Mouse (Mus musculus) limb, embryonic 15.5 days (tissue): Measurements from ENCODE around the gene Hoxc13. TPM values are rescaled to one million over a fixed set of nuclear protein-coding genes. Genes with fewer than 3 reads are reported as not detected.
A peak's percentile ranks its signal among the peaks of the same experiment; 100 is the strongest.

Source experiments
- ATAC-seq: fragments of 200-750 bp; cut with Nextera tagmentation; 2 replicates; pipeline ENCODE4 v1.8.0; 2017; ENCODE audit warnings: low read depth, moderate TSS enrichment; ENCODE audit not compliant: insufficient number of reproducible peaks, low FRiP score, low TSS enrichment
- H3K27ac ChIP-seq: fragments of 300-500 bp; sonication (generic); 2 replicates; pipeline ENCODE4 v1.5.1; 2015; ENCODE audit warnings: moderate library complexity, mild to moderate bottlenecking, inconsistent platforms
- H3K27me3 ChIP-seq: fragments of 300-500 bp; sonication (generic); 2 replicates; pipeline ENCODE4 v1.6.1; 2015; ENCODE audit warnings: inconsistent platforms
- H3K36me3 ChIP-seq: fragments of 300-500 bp; sonication (generic); 2 replicates; pipeline ENCODE4 v1.6.1; 2015; ENCODE audit warnings: inconsistent platforms
- H3K4me1 ChIP-seq: fragments of 300-500 bp; sonication (generic); 2 replicates; pipeline ENCODE4 v1.6.1; 2015; ENCODE audit warnings: inconsistent platforms
- H3K4me2 ChIP-seq: fragments of 300-500 bp; sonication (generic); 2 replicates; pipeline ENCODE4 v1.6.1; 2015; ENCODE audit warnings: mild to moderate bottlenecking, inconsistent platforms
- H3K4me3 ChIP-seq: fragments of 300-500 bp; sonication (generic); 2 replicates; pipeline ENCODE4 v1.5.1; 2015; ENCODE audit warnings: mild to moderate bottlenecking, inconsistent platforms
- H3K9ac ChIP-seq: fragments of 300-500 bp; sonication (generic); 2 replicates; pipeline ENCODE4 v1.6.1; 2015; ENCODE audit warnings: inconsistent platforms
- H3K9me3 ChIP-seq: fragments of 300-500 bp; sonication (generic); 2 replicates; pipeline ENCODE4 v1.6.1; 2016; ENCODE audit warnings: inconsistent platforms
- WGBS: fragments of 180-500 bp; shearing (Covaris S2); methylation state at CpG from one replicate; pipeline ENCODE4 v1.1.7; 2015; 5-methylcytosine and 5-hydroxymethylcytosine counted together
- polyA plus RNA-seq: library from polyadenylated mRNA; unstranded; fragments of >200 nt; fragmentation: Nextera tagmentation; extraction: Ambion mirVana; gene quantifications from 2 replicates; pipeline ENCODE4 v1.2.1, GENCODE M21; 2015

Hoxc13 gene
- polyA plus RNA-seq, 1 experiment from 2014 or later = 7.7 TPM

- Histone ChIP-seq H3K36me3 (no peaks in the 10 kb centered on the region), H3K9ac (no peak overlapping the region), H3K4me2 (no peak overlapping the region; the same call in 1 of the 2 replicates), H3K4me1 (peaks cover 16% of the 10 kb centered on the region), H3K27ac (no peak overlapping the region), H3K27me3 (peaks cover 95% of the 10 kb centered on the region), H3K9me3 (no peaks in the 10 kb centered on the region), H3K4me3 (no peak overlapping the region)
- no peak for ATAC-seq
- WGBS = 4% methylated on average over 12 of the region's 12 CpGs
Observed at GRCm38 (mm10) chr15:102919336-102920180, 1.3 kb upstream of the Hoxc13 start.

GRCm38 (mm10) chr15:102920619-102921018 is 284 bp upstream of the Hoxc13 start:
- no peaks in the 10 kb centered on the region for H3K9me3 ChIP-seq
- ATAC-seq = peak; percentile 79
- WGBS = under 1% methylated on average over 20 of the region's 20 CpGs

GRCm38 (mm10) chr15:102922012-102922362 is 1.1 kb downstream of the Hoxc13 start:
- H3K36me3 ChIP-seq = no peaks in the 10 kb centered on the region
- H3K9ac ChIP-seq = no peak overlapping the region
- H3K27ac ChIP-seq = peak overlapping the region; percentile 61; the same call in 1 of the 2 replicates
- H3K4me1 ChIP-seq = peaks cover 16% of the 10 kb centered on the region
- peak overlapping the region; percentile 47 for H3K4me2 ChIP-seq
- 0 out of 2 replicates have a peak, but pooled peaks have one; percentile 7 for ATAC-seq
- peak overlapping the region; percentile 39 for H3K4me3 ChIP-seq
- peaks cover 92% of the 10 kb centered on the region for H3K27me3 ChIP-seq
- WGBS = 2% methylated on average over 24 of the region's 24 CpGs
- no peaks in the 10 kb centered on the region for H3K9me3 ChIP-seq

More at GRCm38 (mm10) chr15:102920619-102921018, 284 bp upstream of the Hoxc13 start:
- peaks cover 16% of the 10 kb centered on the region for H3K4me1 ChIP-seq
- no peak overlapping the region for H3K9ac ChIP-seq
- peak overlapping the region; percentile 39 for H3K4me3 ChIP-seq
- H3K36me3 ChIP-seq = no peaks in the 10 kb centered on the region
- H3K27ac ChIP-seq = no peak overlapping the region
- H3K4me2 ChIP-seq = peak overlapping the region; percentile 47
- peaks cover 93% of the 10 kb centered on the region for H3K27me3 ChIP-seq

GRCm38 (mm10) chr15:102922636-102923500 is 2.0 kb downstream of the Hoxc13 start:
- WGBS = 20% methylated on average over 6 of the region's 6 CpGs
- no peaks in the 10 kb centered on the region for H3K9me3 ChIP-seq
- no peak for ATAC-seq
- no peak overlapping the region for H3K4me2 ChIP-seq
- no peaks in the 10 kb centered on the region for H3K36me3 ChIP-seq
- H3K27ac ChIP-seq = no peak overlapping the region
- peaks cover 92% of the 10 kb centered on the region for H3K27me3 ChIP-seq
- H3K4me3 ChIP-seq = peak overlapping the region; percentile 16; the same call in 1 of the 2 replicates
- H3K4me1 ChIP-seq = peaks cover 16% of the 10 kb centered on the region
- H3K9ac ChIP-seq = no peak overlapping the region

- no peak for ATAC-seq
- WGBS = 10% methylated on average over 40 of the region's 40 CpGs
- Histone ChIP-seq H3K9me3 (no peaks in the 10 kb centered on the region), H3K4me3 (no peak overlapping the region), H3K4me1 (peaks cover 4% of the 10 kb centered on the region; the same call in 1 of the 2 replicates), H3K4me2 (no peak overlapping the region), H3K36me3 (no peaks in the 10 kb centered on the region), H3K27me3 (peaks cover 92% of the 10 kb centered on the region), H3K27ac (no peak overlapping the region), H3K9ac (no peak overlapping the region)
Observed at GRCm38 (mm10) chr15:102927032-102927645, 6.2 kb downstream of the Hoxc13 start.

- H3K27me3 ChIP-seq = peaks cover 100% of the 10 kb centered on the region
- H3K4me1 ChIP-seq = peaks cover 11% of the 10 kb centered on the region
- no peak overlapping the region for H3K9ac ChIP-seq
- no peaks in the 10 kb centered on the region for H3K9me3 ChIP-seq
- H3K36me3 ChIP-seq = no peaks in the 10 kb centered on the region
- no peak overlapping the region for H3K27ac ChIP-seq
- 2% methylated on average over 23 of the region's 23 CpGs for WGBS
- peak overlapping the region; percentile 7; the same call in 1 of the 2 replicates for H3K4me3 ChIP-seq
- no peak overlapping the region for H3K4me2 ChIP-seq
- no peak for ATAC-seq
Observed at GRCm38 (mm10) chr15:102931706-102932358, 10.9 kb downstream of the Hoxc13 start.

- Histone ChIP-seq H3K27ac (no peak overlapping the region), H3K9me3 (no peaks in the 10 kb centered on the region), H3K36me3 (no peaks in the 10 kb centered on the region), H3K9ac (no peak overlapping the region), H3K4me2 (no peak overlapping the region), H3K4me3 (peak overlapping the region; percentile 26), H3K27me3 (peaks cover 100% of the 10 kb centered on the region), H3K4me1 (peaks cover 17% of the 10 kb centered on the region)
- 7% methylated on average over 12 of the region's 12 CpGs for WGBS
- ATAC-seq = no peak
Observed at GRCm38 (mm10) chr15:102934438-102934837, 13.5 kb downstream of the Hoxc13 start.

- H3K36me3 ChIP-seq = no peaks in the 10 kb centered on the region
- no peaks in the 10 kb centered on the region for H3K9me3 ChIP-seq
- peak overlapping the region; percentile 26 for H3K4me3 ChIP-seq
- peaks cover 100% of the 10 kb centered on the region for H3K27me3 ChIP-seq
- H3K4me1 ChIP-seq = peaks cover 22% of the 10 kb centered on the region
- no peak overlapping the region for H3K27ac ChIP-seq
- no peak overlapping the region for H3K9ac ChIP-seq
- peak overlapping the region; percentile 30 for H3K4me2 ChIP-seq
- 2% methylated on average over 26 of the region's 27 CpGs for WGBS
- no peak for ATAC-seq
Observed at GRCm38 (mm10) chr15:102934897-102935296, 14.0 kb downstream of the Hoxc13 start.

- H3K27ac ChIP-seq = peak within 1 kb of the TSS; percentile 61
- peak within 1 kb of the TSS; percentile 38 for H3K4me2 ChIP-seq
- WGBS = under 1% methylated on average over 31 of the region's 31 CpGs
Observed at GRCm38 (mm10) chr15:102936279-102936972, 15.5 kb downstream of the Hoxc13 start, which contains the start of gene Hoxc12. Gene Hoxc12, plus strand, starts transcription at chr15:102936757.

GRCm38 (mm10) chr15:102937036-102937666 is 16.2 kb downstream of the Hoxc13 start:
- 2% methylated on average over 50 of the region's 50 CpGs for WGBS
- Histone ChIP-seq H3K27ac (peak overlapping the region; percentile 61), H3K4me3 (peak overlapping the region; percentile 36), H3K27me3 (peaks cover 99% of the 10 kb centered on the region), H3K4me1 (peaks cover 18% of the 10 kb centered on the region), H3K4me2 (peak overlapping the region; percentile 38), H3K36me3 (no peaks in the 10 kb centered on the region), H3K9me3 (no peaks in the 10 kb centered on the region), H3K9ac (no peak overlapping the region)
- ATAC-seq = no peak

More at GRCm38 (mm10) chr15:102936279-102936972, 15.5 kb downstream of the Hoxc13 start, which contains the start of gene Hoxc12:
- H3K9ac ChIP-seq = no peak within 1 kb of the TSS
- H3K27me3 ChIP-seq = peaks cover 100% of the 10 kb centered on the region
- H3K36me3 ChIP-seq = no peaks in the 10 kb centered on the region
- peak within 1 kb of the TSS; percentile 36 for H3K4me3 ChIP-seq
- ATAC-seq = no peak
- peaks cover 22% of the 10 kb centered on the region for H3K4me1 ChIP-seq
- no peaks in the 10 kb centered on the region for H3K9me3 ChIP-seq
